Mouse (Mus musculus): ENCODE results near the gene Slc22a17. TPM values are rescaled to one million over a fixed set of nuclear protein-coding genes. Genes with fewer than 3 reads are reported as not detected.

Gene Slc22a17
- polyA plus RNA-seq, 1 experiment from 2014 or later, result 90.8 TPM

GRCm38 (mm10) chr14:54920076-54920685 lies 7.2 kb upstream of the Slc22a17 start:
- 95% methylated on average over 16 of the region's 16 CpGs for WGBS
- Histone ChIP-seq H3K9me3 (replicated peaks) (peaks cover 17% of the 10 kb centered on the region), H3K27me3 (no peaks in the 10 kb centered on the region), H3K27ac (no peak overlapping the region), H3K4me1 (peaks cover 17% of the 10 kb centered on the region), H3K4me3 (no peak overlapping the region), H3K36me3 (ENCODE audit: poor library complexity, severe bottlenecking) (peaks cover 70% of the 10 kb centered on the region), H3K9ac (no peak overlapping the region), H3K4me2 (no peak overlapping the region)
- ATAC-seq, result no peak

DNA sequence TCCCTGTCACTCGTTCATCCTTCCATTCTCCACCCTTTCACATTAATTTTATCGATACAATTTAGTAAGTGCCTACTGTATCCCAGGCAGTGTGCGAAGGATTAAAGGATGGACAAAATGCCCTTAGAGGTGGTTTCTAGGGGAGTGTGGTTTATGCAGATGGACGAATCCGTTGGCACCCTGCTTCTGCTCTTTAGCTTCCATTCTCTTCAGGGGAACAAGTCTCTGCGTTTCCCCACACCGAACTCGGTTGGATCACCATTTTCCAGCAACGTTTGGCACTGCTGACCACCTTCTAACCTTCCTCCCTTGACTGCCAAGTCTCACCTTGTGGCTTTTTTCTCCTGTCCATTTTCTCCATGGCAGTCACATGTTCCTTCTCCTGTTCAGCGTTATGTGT lies 411 bp upstream of the Slc22a17 start:
- WGBS, result 16% methylated on average over 10 of the region's 10 CpGs
- Histone ChIP-seq H3K36me3 (ENCODE audit: poor library complexity, severe bottlenecking) (peaks cover 54% of the 10 kb centered on the region), H3K9me3 (replicated peaks) (no peaks in the 10 kb centered on the region), H3K4me3 (peak overlapping the region; percentile 92), H3K27me3 (no peaks in the 10 kb centered on the region), H3K4me2 (peak overlapping the region; percentile 99), H3K27ac (peak overlapping the region; percentile 84), H3K4me1 (peaks cover 18% of the 10 kb centered on the region), H3K9ac (peak overlapping the region; percentile 99)
- no peak; the same call in 1 of the 2 replicates for ATAC-seq

GRCm38 (mm10) chr14:54912109-54912850 lies 652 bp downstream of the Slc22a17 start:
- Histone ChIP-seq H3K4me3 (peak overlapping the region; percentile 92), H3K4me1 (peaks cover 18% of the 10 kb centered on the region), H3K9ac (peak overlapping the region; percentile 99), H3K9me3 (replicated peaks) (no peaks in the 10 kb centered on the region), H3K27me3 (no peaks in the 10 kb centered on the region), H3K36me3 (ENCODE audit: poor library complexity, severe bottlenecking) (peaks cover 57% of the 10 kb centered on the region), H3K4me2 (peak overlapping the region; percentile 99), H3K27ac (peak overlapping the region; percentile 84)
- 4% methylated on average over 54 of the region's 69 CpGs for WGBS
- ATAC-seq, result peak; percentile 64

DNA sequence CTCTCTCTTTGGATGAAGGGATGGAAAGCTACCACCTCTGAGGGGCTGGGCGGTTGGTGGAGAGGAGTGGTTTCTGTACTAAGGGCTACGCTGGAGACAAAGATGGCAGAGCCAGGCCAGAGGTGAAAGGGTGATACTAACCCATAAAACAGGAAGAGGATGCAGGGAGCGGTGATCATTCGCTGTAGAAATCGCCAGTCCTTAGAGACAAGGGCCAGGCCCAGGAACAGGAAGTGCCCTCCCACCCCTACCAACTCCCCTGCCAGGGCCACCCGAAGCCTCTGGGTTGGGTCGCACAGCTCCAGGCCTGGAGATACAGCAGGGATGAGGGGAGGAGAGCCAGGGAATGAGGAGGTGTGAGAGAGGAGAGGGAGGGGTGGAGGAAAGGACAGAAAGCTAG lies 4.2 kb downstream of the Slc22a17 start:
- H3K36me3 ChIP-seq (ENCODE audit: poor library complexity, severe bottlenecking), result peaks cover 72% of the 10 kb centered on the region
- peaks cover 18% of the 10 kb centered on the region for H3K4me1 ChIP-seq
- ATAC-seq, result no peak
- 92% methylated on average over 7 of the region's 7 CpGs for WGBS
- 0 out of 2 replicates have a peak overlapping the region, but pooled peaks have one; percentile 1 for H3K9ac ChIP-seq
- no peak overlapping the region for H3K27ac ChIP-seq
- no peaks in the 10 kb centered on the region for H3K9me3 ChIP-seq (replicated peaks)
- no peak overlapping the region for H3K4me3 ChIP-seq
- no peaks in the 10 kb centered on the region for H3K27me3 ChIP-seq
- no peak overlapping the region for H3K4me2 ChIP-seq

GRCm38 (mm10) chr14:54903641-54904040 lies 9.3 kb downstream of the Slc22a17 start:
- no peak for ATAC-seq
- H3K4me2 ChIP-seq, result no peak overlapping the region
- no peaks in the 10 kb centered on the region for H3K9me3 ChIP-seq (replicated peaks)
- H3K27me3 ChIP-seq, result no peaks in the 10 kb centered on the region
- H3K4me3 ChIP-seq, result no peak overlapping the region
- H3K9ac ChIP-seq, result no peak overlapping the region
- WGBS, result 91% methylated on average over 4 of the region's 4 CpGs
- no peaks in the 10 kb centered on the region for H3K4me1 ChIP-seq
- H3K36me3 ChIP-seq (ENCODE audit: poor library complexity, severe bottlenecking), result peaks cover 57% of the 10 kb centered on the region
- no peak overlapping the region for H3K27ac ChIP-seq

DNA sequence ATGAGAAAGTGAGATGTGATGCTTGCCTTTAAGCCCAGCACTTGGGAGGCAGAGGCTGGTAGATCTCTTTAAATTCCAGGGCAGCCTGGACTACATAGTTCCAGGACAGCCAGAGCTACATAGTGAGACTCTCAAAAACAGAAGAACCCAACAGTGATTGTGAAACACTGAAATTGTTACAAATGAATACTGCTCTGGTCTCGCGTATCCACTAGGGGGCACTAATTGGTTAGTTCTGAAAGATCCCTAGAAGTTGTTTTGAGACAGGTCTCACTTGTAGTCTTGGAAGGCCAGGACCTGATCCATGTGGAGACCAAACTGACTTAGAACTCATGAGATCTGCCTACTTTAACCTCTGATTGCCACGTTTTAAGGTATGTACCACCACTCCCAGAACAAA lies 12.5 kb downstream of the Slc22a17 start:
- peaks cover 56% of the 10 kb centered on the region for H3K36me3 ChIP-seq (ENCODE audit: poor library complexity, severe bottlenecking)
- H3K9ac ChIP-seq, result no peak overlapping the region
- ATAC-seq, result peak; percentile 66
- H3K4me1 ChIP-seq, result peaks cover 13% of the 10 kb centered on the region
- no peak overlapping the region for H3K4me3 ChIP-seq
- H3K9me3 ChIP-seq (replicated peaks), result no peaks in the 10 kb centered on the region
- WGBS, result 0% methylated on average over 3 of the region's 3 CpGs
- no peak overlapping the region for H3K4me2 ChIP-seq
- H3K27ac ChIP-seq, result no peak overlapping the region
- H3K27me3 ChIP-seq, result no peaks in the 10 kb centered on the region

- Histone ChIP-seq H3K9me3 (replicated peaks) (no peaks in the 10 kb centered on the region), H3K27ac (no peak overlapping the region), H3K4me2 (no peak overlapping the region), H3K9ac (no peak overlapping the region), H3K36me3 (ENCODE audit: poor library complexity, severe bottlenecking) (peaks cover 39% of the 10 kb centered on the region), H3K27me3 (no peaks in the 10 kb centered on the region), H3K4me1 (peaks cover 19% of the 10 kb centered on the region), H3K4me3 (no peak overlapping the region)
- no peak for ATAC-seq
- 71% methylated on average over 2 of the region's 2 CpGs for WGBS
Measured at GRCm38 (mm10) chr14:54897445-54897844, 15.5 kb downstream of the Slc22a17 start.

DNA sequence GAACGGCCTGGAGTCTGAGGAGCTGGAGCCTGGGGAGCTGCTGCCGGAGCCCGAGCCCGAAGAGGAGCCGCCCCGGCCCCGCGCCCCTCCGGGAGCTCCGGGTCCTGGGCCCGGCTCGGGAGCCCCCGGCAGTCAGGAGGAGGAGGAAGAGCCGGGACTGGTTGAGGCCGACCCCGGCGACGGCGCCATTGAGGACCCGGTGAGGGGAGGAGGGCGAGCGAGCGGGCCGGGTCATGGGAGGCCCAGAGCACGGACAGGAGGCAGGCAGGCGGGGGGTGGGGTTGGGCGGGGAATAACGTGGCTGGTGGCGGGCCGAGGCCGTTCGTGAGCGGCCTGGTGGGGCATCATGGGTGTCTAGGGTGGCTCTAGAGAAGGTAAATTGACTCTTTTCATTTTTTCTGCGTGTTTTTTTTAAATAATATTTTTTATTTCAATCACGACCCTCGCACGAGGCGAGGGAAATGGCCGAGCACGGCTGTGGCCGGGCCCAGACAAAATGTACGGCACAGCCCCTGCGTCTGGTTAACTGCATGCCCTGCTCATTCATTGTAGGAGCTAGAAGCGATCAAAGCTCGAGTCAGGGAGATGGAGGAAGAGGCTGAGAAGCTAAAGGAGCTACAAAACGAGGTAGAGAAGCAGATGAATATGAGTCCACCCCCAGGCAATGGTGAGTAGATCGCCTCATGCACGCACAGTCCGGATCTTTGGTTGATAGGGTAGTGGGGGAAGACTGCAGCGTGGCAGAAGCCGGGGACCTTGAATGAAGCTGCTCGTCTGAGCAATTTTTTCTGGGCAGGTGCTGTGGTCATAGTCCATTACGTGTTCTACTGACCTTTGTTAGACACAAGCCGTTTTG lies 18.4 kb downstream of the Slc22a17 start:
- under 1% methylated on average over 49 of the region's 54 CpGs for WGBS

GRCm38 (mm10) chr14:54893651-54894181 lies 19.2 kb downstream of the Slc22a17 start:
- peaks cover 19% of the 10 kb centered on the region for H3K4me1 ChIP-seq
- peak; percentile 98 for ATAC-seq
- peak overlapping the region; percentile 98 for H3K9ac ChIP-seq
- peaks cover 31% of the 10 kb centered on the region for H3K36me3 ChIP-seq (ENCODE audit: poor library complexity, severe bottlenecking)
- peak overlapping the region; percentile 94 for H3K27ac ChIP-seq
- peak overlapping the region; percentile 76 for H3K4me2 ChIP-seq
- under 1% methylated on average over 38 of the region's 38 CpGs for WGBS
- H3K27me3 ChIP-seq, result no peaks in the 10 kb centered on the region
- no peaks in the 10 kb centered on the region for H3K9me3 ChIP-seq (replicated peaks)
- peak overlapping the region; percentile 93 for H3K4me3 ChIP-seq

More for the DNA sequence above, 18.4 kb downstream of the Slc22a17 start:
- Histone ChIP-seq H3K9me3 (replicated peaks) (no peaks in the 10 kb centered on the region), H3K36me3 (ENCODE audit: poor library complexity, severe bottlenecking) (peaks cover 39% of the 10 kb centered on the region), H3K4me1 (peaks cover 19% of the 10 kb centered on the region), H3K9ac (peak overlapping the region; percentile 98), H3K27ac (peak overlapping the region; percentile 94), H3K4me2 (peak overlapping the region; percentile 76), H3K27me3 (no peaks in the 10 kb centered on the region), H3K4me3 (peak overlapping the region; percentile 93)
- ATAC-seq, result peak; percentile 44

DNA sequence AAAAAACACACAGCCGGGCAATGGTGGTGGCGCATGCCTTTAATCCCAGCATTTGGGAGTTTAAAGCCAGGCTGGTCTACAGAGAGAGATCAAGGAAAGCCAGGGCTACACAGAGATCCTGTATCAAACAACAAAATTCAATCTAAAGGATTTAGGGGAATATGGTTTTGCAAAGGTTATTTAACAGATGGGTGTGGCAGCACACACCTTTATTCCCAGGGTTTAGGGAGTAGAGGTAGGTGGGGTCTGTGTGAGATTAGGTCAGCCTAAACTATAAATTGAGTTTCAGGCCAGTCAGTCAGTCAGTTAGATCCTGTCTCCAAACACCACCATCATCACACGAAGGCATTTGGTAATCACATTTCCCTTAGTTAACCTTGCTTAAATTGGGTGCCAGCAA lies 20.7 kb downstream of the Slc22a17 start, which contains the start of gene Pabpn1:
TSS of gene Pabpn1 (plus strand) at position 301 of the 400 bp plus-strand sequence.
- peaks cover 19% of the 10 kb centered on the region for H3K4me1 ChIP-seq
- no peaks in the 10 kb centered on the region for H3K27me3 ChIP-seq
- H3K4me3 ChIP-seq, result peak within 1 kb of the TSS; percentile 93
- peak within 1 kb of the TSS; percentile 82 for H3K27ac ChIP-seq
- H3K36me3 ChIP-seq (ENCODE audit: poor library complexity, severe bottlenecking), result peaks cover 22% of the 10 kb centered on the region
- no peak for ATAC-seq
- WGBS, result 86% methylated on average over 3 of the region's 3 CpGs
- H3K4me2 ChIP-seq, result peak within 1 kb of the TSS; percentile 76
- peak within 1 kb of the TSS; percentile 49; the same call in 1 of the 2 replicates for H3K9ac ChIP-seq
- H3K9me3 ChIP-seq (replicated peaks), result no peaks in the 10 kb centered on the region

GRCm38 (mm10) chr14:54885309-54885708 lies 27.6 kb downstream of the Slc22a17 start:
- H3K36me3 ChIP-seq (ENCODE audit: poor library complexity, severe bottlenecking), result peaks cover 21% of the 10 kb centered on the region
- WGBS, result 90% methylated on average over 11 of the region's 11 CpGs
- no peak overlapping the region for H3K4me3 ChIP-seq
- peak overlapping the region; percentile 72; the same call in 1 of the 2 replicates for H3K4me2 ChIP-seq
- H3K27me3 ChIP-seq, result no peaks in the 10 kb centered on the region
- H3K27ac ChIP-seq, result no peak overlapping the region
- H3K9ac ChIP-seq, result peak overlapping the region; percentile 81; the same call in 1 of the 2 replicates
- H3K4me1 ChIP-seq, result peaks cover 24% of the 10 kb centered on the region
- no peak for ATAC-seq
- no peaks in the 10 kb centered on the region for H3K9me3 ChIP-seq (replicated peaks)

Measured in forebrain, embryonic 13.5 days (tissue).